Mouse (Mus musculus) CD4-positive, CD25-positive, alpha-beta regulatory T cell (primary cell): ENCODE results near the gene Nfe2l2. TPM values are rescaled to one million over a fixed set of nuclear protein-coding genes. Genes with fewer than 3 reads are reported as not detected.

Source experiments
- polyA plus RNA-seq: library from polyadenylated mRNA; unstranded; fragments of 100-300 nt; shearing (Covaris generic); gene quantifications from one replicate; pipeline ENCODE4 v1.2.1, GENCODE M21; 2017

Gene Nfe2l2
- 44.9 TPM for polyA plus RNA-seq

DNA sequence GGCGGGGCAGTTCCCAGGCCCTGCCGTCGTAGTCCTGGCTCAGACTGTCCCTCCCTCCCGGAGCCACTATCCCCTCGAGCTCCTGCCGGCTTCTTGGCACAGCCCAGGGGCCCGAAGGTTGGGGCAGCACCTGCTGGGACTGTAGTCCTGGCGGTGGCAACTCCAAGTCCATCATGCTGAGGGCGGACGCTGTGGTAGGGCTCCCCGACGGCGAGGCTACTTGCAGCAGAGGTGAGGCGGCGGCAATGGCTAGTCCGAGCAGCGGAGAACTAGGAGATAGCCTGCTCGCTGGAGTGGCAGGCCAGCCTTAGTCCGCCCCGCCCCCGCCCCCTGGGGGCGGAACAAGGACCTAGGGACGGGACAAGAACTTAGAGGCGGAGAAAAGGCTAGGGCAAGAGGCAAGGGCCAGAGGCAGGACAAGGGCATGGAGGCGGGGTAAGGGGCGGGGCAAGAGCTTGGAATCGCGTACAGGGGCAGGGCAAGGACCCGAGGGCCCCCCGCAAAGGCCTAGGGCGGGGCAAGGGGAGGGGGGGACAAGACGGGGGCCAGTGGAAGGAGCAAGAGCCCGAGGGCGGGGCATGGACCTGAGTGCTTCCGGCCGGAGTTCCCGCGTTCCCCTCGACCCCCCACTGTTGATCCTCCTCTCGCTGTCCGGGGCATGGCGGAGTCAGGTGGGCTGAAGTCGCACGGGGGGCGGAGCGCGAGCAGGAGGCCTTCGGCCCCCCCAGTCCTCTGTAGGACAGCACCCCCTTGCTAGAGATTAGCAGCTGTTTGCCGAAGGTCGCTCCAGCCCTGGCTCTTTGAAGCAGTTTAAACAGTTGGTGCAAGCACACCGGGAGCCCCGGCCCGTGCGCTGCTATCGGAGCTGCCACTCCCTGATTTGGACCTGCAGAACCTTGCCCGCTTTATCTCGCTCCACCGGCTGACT lies at the start of gene Nfe2l2:
Gene Nfe2l2, minus strand, starts transcription at position 408 of the 928 bp plus-strand sequence.

DNA sequence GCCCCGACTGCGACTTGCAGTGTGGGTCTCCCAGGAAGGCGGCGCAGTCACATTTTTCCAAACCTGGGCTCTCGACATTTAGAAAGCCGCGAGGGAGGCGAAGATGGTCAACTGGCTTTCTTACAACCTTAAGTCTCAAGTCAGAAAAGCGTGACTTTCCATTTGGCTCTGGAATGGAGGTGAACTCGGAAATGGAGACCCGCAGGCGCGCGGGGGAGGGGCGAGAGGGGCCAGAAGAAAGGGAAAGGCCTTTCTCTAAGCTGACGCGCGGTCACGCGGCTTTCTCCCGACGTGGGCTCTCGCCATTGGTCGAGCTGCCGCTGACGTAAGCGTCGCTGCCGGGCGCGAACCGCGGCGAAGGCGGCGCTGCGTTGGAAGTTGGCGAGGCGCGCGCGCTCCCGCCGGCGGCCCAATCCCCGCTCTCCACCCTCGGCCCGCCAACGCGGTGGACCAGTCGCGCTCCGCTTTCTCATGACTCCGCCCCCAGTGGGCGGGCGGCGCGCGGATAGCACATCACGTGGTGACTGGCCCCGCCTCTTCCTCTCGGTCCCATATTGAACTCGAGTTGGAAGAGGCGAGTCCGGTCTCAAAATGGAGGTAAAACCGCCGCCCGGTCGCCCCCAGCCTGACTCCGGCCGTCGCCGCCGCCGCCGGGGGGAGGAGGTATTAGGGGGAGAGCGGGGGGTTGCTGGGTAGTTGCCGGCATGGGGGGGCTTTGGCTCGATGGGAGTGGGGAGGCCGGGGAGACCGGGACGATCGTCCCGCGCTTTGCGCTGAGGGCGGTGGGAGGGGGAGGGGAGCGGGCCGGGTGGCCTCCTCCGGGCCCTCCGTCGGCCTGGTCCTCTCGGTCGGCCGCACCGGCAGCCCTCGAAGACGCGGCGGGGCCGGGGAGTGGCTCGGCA lies 45.5 kb downstream of the Nfe2l2 start, which contains the start of gene Hnrnpa3:
Gene Hnrnpa3, plus strand, starts transcription at position 535 of the 902 bp plus-strand sequence.

Other genes with a start within 250 kb of the Nfe2l2 start
- 72.9 TPM for gene Hnrnpa3, start 45.4 kb downstream of the Nfe2l2 start, polyA plus RNA-seq
- 55.1 TPM for gene Agps, start 127.5 kb upstream of the Nfe2l2 start, polyA plus RNA-seq
- 2.3 TPM for gene Ttc30b, start 233.9 kb upstream of the Nfe2l2 start, polyA plus RNA-seq